Mouse (Mus musculus) hindbrain, embryonic 15.5 days (tissue): ENCODE measurements around the gene Wnt11. TPM values are rescaled to one million over a fixed set of nuclear protein-coding genes. Genes with fewer than 3 reads are reported as not detected.

ENCODE experiments used
- ATAC-seq: fragments of 200-750 bp; cut with Nextera tagmentation; 2 replicates; pipeline ENCODE4 v1.8.0; 2017; ENCODE audit warnings: low read depth, moderate number of reproducible peaks, moderate TSS enrichment; ENCODE audit not compliant: low FRiP score
- H3K27ac ChIP-seq: fragments of 300-500 bp; sonication (generic); replicated peaks from 2 replicates; pipeline ENCODE4 v1.5.1; 2015; ENCODE audit warnings: mild to moderate bottlenecking, inconsistent platforms
- H3K27me3 ChIP-seq: fragments of 300-500 bp; sonication (generic); 2 replicates; pipeline ENCODE4 v1.6.1; 2015; ENCODE audit warnings: control low read depth, inconsistent platforms
- H3K36me3 ChIP-seq: fragments of 300-500 bp; sonication (generic); 2 replicates; pipeline ENCODE4 v1.6.1; 2015; ENCODE audit warnings: control low read depth, inconsistent platforms
- H3K4me1 ChIP-seq: fragments of 300-500 bp; sonication (generic); replicated peaks from 2 replicates; pipeline ENCODE4 v1.6.1; 2015; ENCODE audit warnings: control low read depth, inconsistent platforms
- H3K4me2 ChIP-seq: fragments of 300-500 bp; sonication (generic); 2 replicates; pipeline ENCODE4 v1.6.1; 2015; ENCODE audit warnings: moderate library complexity, mild to moderate bottlenecking, inconsistent platforms
- H3K4me3 ChIP-seq: fragments of 300-500 bp; sonication (generic); 2 replicates; pipeline ENCODE4 v1.5.1; 2015; ENCODE audit warnings: mild to moderate bottlenecking, inconsistent platforms
- H3K9ac ChIP-seq: fragments of 300-500 bp; sonication (generic); 2 replicates; pipeline ENCODE4 v1.6.1; 2015; ENCODE audit warnings: inconsistent platforms
- H3K9me3 ChIP-seq: fragments of 300-500 bp; sonication (generic); 2 replicates; pipeline ENCODE4 v1.6.1; 2016; ENCODE audit warnings: control low read depth, inconsistent platforms
- WGBS: fragments of 180-500 bp; shearing (Covaris S2); methylation state at CpG from one replicate; pipeline ENCODE4 v1.1.7; 2015; 5-methylcytosine and 5-hydroxymethylcytosine counted together
- polyA plus RNA-seq: library from polyadenylated mRNA; unstranded; fragments of >200 nt; fragmentation: Nextera tagmentation; extraction: Ambion mirVana; gene quantifications from 2 replicates; pipeline ENCODE4 v1.2.1, GENCODE M21; 2015

The Wnt11 gene
- polyA plus RNA-seq: 1.2 and 1.9 TPM in 2 replicates

GRCm38 (mm10) chr7:98834711-98835321, at the start of gene Wnt11:
Gene Wnt11, plus strand, starts transcription at chr7:98835112.
- no peak for ATAC-seq
- Histone ChIP-seq H3K27ac (no peak within 1 kb of the TSS), H3K4me3 (peak within 1 kb of the TSS; percentile 50), H3K36me3 (no peaks in the 10 kb centered on the region), H3K27me3 (peaks cover 78% of the 10 kb centered on the region), H3K4me2 (peak within 1 kb of the TSS; percentile 97), H3K9me3 (no peaks in the 10 kb centered on the region), H3K9ac (peak within 1 kb of the TSS; percentile 41), H3K4me1 (peaks cover 54% of the 10 kb centered on the region)
- WGBS: under 1% methylated on average over 66 of the region's 66 CpGs

DNA sequence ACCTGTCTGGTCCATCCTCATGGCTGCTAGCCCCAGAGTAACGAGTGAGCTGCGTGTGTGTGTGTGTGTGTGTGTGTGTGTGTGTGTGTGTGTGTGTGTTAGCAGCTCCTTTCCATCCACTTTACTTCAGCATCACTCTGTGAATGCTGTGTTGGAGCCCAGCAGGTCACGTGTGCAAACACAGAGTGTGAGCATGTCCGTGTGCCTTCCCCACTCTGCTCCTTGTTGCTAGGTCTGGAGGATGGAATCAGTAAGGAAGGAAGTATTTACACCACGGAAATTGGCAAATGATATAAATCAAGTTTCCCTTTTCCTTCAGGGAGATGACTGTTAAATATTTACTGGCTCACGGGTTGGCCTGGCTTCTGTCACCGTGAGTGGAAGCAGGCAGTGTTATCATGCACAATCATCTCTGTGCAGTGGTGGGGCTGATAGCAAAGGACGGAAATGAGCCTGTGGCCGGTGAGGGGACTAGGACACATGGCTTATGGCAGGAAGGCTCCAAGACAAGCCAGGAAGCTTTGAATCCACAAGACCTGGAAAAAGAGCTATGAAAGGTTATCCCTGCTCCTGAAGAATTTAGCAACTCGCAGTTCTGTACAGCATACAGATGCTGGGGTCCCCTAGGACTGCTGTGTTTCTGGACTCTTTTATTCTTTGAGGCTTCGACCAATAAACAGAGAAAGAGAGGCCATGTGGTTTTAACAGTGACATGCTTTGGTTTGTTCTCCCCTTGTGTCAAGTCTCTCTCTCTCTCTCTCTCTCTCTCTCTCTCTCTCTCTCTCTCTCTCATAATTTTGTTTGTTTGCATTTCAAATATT, 47.9 kb upstream of the Wnt11 start:
- WGBS: 70% methylated on average over 11 of the region's 11 CpGs

DNA sequence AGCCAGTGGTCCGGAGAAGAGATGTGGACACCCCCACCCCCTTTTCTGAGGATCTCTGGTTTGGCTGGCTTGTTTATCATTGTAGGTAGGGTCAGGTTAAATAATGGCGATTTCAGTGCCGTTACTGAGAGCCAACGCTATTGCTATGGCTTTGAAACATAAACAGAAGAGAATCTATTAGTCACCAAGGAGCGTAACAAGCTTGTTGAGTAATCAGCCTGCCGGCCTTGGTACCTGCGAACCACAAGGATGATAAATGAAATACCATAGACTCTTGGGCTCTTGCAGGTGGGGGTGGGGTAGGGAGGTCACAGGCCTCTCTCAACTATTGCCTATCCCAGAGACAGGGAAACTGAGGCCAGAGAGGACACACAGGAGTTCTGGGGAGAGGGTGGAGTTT, 46.2 kb upstream of the Wnt11 start:
- Histone ChIP-seq H3K9ac (no peak overlapping the region), H3K9me3 (no peaks in the 10 kb centered on the region), H3K27me3 (no peaks in the 10 kb centered on the region), H3K36me3 (no peaks in the 10 kb centered on the region), H3K4me2 (no peak overlapping the region), H3K27ac (no peak overlapping the region), H3K4me1 (peaks cover 13% of the 10 kb centered on the region), H3K4me3 (no peak overlapping the region)
- 83% methylated on average over 7 of the region's 7 CpGs for WGBS
- ATAC-seq: no peak

More for the DNA sequence above, 47.9 kb upstream of the Wnt11 start:
- no peaks in the 10 kb centered on the region for H3K36me3 ChIP-seq
- H3K4me2 ChIP-seq: no peak overlapping the region
- no peak overlapping the region for H3K9ac ChIP-seq
- H3K4me1 ChIP-seq: peaks cover 18% of the 10 kb centered on the region
- no peaks in the 10 kb centered on the region for H3K9me3 ChIP-seq
- H3K27ac ChIP-seq: no peak overlapping the region
- H3K4me3 ChIP-seq: no peak overlapping the region
- no peak for ATAC-seq
- no peaks in the 10 kb centered on the region for H3K27me3 ChIP-seq

DNA sequence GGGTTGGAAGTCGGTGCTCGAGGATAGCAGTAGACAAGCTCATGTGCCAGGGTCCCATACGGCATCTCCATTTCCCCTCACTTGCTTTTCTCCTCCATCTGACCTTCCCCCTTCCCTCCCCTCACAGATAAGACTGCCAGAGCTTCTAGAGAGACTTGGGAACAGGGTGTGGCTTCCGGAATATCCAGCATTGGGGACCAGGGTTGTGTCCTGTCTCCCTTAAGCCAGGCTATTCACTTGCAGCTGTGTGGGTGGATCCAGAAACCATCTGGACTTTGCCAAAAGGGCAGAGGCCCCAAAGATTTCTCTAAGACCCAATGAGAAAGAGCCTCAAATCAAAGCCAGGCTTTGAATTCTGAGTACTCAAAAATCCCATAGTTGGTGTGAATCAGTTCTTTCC, 45.8 kb upstream of the Wnt11 start:
- Histone ChIP-seq H3K9ac (no peak overlapping the region), H3K36me3 (no peaks in the 10 kb centered on the region), H3K4me2 (no peak overlapping the region), H3K4me1 (peaks cover 9% of the 10 kb centered on the region), H3K27me3 (no peaks in the 10 kb centered on the region), H3K4me3 (no peak overlapping the region), H3K27ac (no peak overlapping the region), H3K9me3 (no peaks in the 10 kb centered on the region)
- 88% methylated on average over 4 of the region's 4 CpGs for WGBS
- ATAC-seq: no peak

DNA sequence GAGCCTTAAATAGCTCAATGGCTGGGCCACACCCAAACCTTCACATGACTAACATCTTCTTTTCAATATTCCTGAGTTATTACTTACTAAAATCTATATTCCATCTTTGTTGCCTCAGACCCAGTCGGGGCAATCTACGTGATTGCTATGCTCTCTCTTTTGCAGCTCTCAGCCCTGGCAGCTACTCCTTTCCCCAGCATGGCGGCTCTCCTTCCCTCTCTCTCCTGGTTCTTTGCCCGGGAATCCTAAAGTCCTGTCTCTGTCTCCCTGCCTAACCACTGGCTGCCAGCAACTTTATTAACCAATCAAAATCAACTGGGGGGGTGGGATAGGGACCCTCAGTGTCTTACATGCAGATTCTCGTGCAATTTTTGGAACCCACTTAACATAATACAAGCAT, 43.0 kb upstream of the Wnt11 start:
- Histone ChIP-seq H3K9me3 (no peaks in the 10 kb centered on the region), H3K4me1 (no peaks in the 10 kb centered on the region), H3K36me3 (no peaks in the 10 kb centered on the region), H3K4me3 (no peak overlapping the region), H3K9ac (no peak overlapping the region), H3K4me2 (no peak overlapping the region), H3K27me3 (no peaks in the 10 kb centered on the region), H3K27ac (no peak overlapping the region)
- WGBS: 79% methylated on average over 5 of the region's 5 CpGs
- ATAC-seq: no peak

- Histone ChIP-seq H3K4me2 (no peak overlapping the region), H3K27ac (no peak overlapping the region), H3K9ac (no peak overlapping the region), H3K4me3 (no peak overlapping the region), H3K9me3 (no peaks in the 10 kb centered on the region), H3K36me3 (no peaks in the 10 kb centered on the region), H3K4me1 (no peaks in the 10 kb centered on the region), H3K27me3 (no peaks in the 10 kb centered on the region)
- ATAC-seq: no peak
- 62% methylated on average over 5 of the region's 5 CpGs for WGBS
These were observed 41.1 kb upstream of the Wnt11 start for GRCm38 (mm10) chr7:98793811-98794210.

DNA sequence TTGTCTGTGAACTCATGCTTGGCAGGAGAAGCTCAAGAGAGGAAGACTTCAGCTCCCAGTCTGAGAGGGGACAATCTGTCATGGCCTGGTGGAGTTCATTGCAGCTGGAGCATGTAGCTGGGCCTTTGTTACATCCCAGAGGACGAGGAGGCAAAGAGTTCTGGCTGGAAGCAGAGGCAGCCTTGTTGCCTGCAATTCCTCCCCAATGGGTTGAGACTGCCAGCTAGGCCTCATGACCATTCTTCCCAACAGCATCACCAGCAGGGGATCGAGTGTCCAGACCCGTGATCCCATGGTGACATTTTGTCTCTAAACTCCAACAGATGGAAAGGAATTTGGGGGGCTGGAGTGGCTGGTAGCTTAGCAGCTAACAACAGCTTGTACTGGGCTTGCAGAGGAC, 40.5 kb upstream of the Wnt11 start:
- no peak overlapping the region for H3K27ac ChIP-seq
- no peak overlapping the region for H3K4me3 ChIP-seq
- H3K36me3 ChIP-seq: no peaks in the 10 kb centered on the region
- H3K4me1 ChIP-seq: no peaks in the 10 kb centered on the region
- no peak for ATAC-seq
- H3K27me3 ChIP-seq: no peaks in the 10 kb centered on the region
- no peak overlapping the region for H3K4me2 ChIP-seq
- H3K9ac ChIP-seq: no peak overlapping the region
- WGBS: 51% methylated on average over 3 of the region's 3 CpGs
- no peaks in the 10 kb centered on the region for H3K9me3 ChIP-seq

DNA sequence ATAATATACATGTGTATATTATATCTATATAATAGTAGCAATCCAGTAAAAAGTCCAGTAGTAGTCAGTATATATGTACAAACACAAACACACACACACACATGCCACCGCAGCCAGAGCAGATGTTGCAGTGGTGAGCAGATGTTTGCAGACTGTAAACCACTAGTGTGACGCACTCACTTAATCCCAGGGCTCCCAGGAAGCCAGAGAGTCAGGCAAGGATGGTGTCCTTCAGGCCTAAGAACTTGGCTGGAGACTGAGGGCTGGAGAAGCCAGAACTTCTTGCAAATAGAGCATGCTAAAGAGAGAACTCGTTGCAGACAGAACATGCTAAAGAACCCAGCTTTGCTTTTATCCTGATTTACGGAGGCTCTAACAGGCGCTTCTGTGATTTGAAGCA, 39.3 kb upstream of the Wnt11 start:
- Histone ChIP-seq H3K36me3 (no peaks in the 10 kb centered on the region), H3K4me3 (no peak overlapping the region), H3K27me3 (no peaks in the 10 kb centered on the region), H3K9me3 (no peaks in the 10 kb centered on the region), H3K4me2 (no peak overlapping the region), H3K27ac (no peak overlapping the region), H3K4me1 (no peaks in the 10 kb centered on the region), H3K9ac (no peak overlapping the region)
- 86% methylated on average over 5 of the region's 5 CpGs for WGBS
- no peak for ATAC-seq

DNA sequence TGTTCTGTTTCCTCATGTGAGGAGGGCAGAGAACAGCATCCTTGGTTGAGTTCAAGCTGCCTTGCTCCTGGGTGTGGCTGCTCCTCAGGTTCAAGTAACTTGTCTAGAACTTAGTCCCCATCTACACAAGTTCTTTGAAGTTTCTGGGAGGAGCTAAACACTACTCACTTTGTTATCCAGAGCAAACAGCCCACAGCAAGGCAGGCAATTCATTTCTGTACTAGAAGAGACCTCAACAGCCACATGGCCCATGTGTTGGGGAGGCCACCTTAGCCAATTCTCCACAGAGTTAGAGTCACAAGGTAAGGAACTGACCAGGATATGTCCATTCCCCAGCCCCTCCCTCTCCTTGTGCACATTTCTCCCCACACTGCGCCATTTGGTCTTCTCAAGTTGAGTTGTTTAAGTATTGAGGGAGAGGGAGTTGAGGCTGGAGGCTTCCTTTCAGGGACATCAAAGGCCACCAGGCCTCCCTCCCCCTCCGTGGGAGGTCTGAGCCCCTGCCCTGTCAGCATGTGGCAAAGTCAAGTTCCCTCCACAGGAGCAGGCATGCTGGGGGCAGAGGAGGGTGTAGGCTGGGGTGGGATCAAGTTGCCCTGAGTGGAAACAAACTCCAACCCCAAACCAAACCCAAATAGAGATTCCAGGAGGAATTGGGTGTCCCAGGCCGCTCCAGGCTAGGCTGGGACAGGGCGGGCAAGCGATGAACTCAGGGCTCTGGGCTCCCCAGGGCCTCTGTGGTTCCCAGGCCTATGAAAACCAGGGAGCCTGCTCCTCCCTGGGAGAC, 37.4 kb upstream of the Wnt11 start:
- no peak overlapping the region for H3K4me2 ChIP-seq
- ATAC-seq: no peak
- H3K4me3 ChIP-seq: no peak overlapping the region
- 39% methylated on average over 5 of the region's 5 CpGs for WGBS
- no peaks in the 10 kb centered on the region for H3K4me1 ChIP-seq
- no peaks in the 10 kb centered on the region for H3K9me3 ChIP-seq
- no peak overlapping the region for H3K27ac ChIP-seq
- no peak overlapping the region for H3K9ac ChIP-seq
- H3K27me3 ChIP-seq: no peaks in the 10 kb centered on the region
- H3K36me3 ChIP-seq: no peaks in the 10 kb centered on the region

DNA sequence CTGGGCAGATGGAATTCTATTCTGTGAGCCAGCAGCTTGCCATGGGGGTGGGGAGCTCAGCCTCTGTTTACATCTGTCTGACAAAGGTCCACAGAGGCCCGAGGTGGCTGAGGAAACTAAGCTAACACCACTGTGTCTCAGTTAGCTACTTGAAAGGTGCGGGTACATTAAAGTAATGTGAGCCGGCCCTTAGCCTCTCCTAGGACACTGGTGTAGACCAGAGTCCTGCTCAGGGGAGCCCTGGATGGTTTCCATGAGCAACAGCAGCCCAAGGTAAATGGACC, 36.8 kb upstream of the Wnt11 start:
- no peaks in the 10 kb centered on the region for H3K36me3 ChIP-seq
- no peaks in the 10 kb centered on the region for H3K4me1 ChIP-seq
- WGBS: 22% methylated on average over 3 of the region's 3 CpGs
- no peak for ATAC-seq
- H3K9ac ChIP-seq: no peak overlapping the region
- H3K9me3 ChIP-seq: no peaks in the 10 kb centered on the region
- no peaks in the 10 kb centered on the region for H3K27me3 ChIP-seq
- no peak overlapping the region for H3K4me3 ChIP-seq
- no peak overlapping the region for H3K27ac ChIP-seq
- H3K4me2 ChIP-seq: no peak overlapping the region

DNA sequence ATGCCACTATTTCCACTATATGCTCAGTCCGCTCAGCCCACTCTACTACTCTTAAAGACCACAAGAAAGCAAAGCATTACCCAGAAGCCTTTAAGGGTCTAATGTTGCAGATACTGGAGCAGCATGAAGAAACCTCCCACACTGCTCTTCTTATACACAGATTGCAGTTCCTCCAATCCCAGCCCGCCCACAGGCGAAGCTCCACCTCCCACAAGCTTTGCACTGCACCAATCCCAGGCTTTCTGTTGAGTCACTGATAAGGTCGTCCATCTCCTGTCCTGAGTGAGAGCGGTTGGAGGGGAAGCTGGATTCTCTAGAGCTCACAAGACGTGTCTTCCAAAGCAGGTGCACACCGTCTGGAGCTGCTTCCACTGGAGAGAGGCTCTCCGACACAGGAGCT, 34.5 kb upstream of the Wnt11 start:
- no peak overlapping the region for H3K4me3 ChIP-seq
- ATAC-seq: no peak
- no peaks in the 10 kb centered on the region for H3K36me3 ChIP-seq
- no peak overlapping the region for H3K9ac ChIP-seq
- H3K27ac ChIP-seq: no peak overlapping the region
- H3K4me1 ChIP-seq: peaks cover 11% of the 10 kb centered on the region; the same call in 1 of the 2 replicates
- 70% methylated on average over 8 of the region's 8 CpGs for WGBS
- no peak overlapping the region for H3K4me2 ChIP-seq
- no peaks in the 10 kb centered on the region for H3K9me3 ChIP-seq
- no peaks in the 10 kb centered on the region for H3K27me3 ChIP-seq

DNA sequence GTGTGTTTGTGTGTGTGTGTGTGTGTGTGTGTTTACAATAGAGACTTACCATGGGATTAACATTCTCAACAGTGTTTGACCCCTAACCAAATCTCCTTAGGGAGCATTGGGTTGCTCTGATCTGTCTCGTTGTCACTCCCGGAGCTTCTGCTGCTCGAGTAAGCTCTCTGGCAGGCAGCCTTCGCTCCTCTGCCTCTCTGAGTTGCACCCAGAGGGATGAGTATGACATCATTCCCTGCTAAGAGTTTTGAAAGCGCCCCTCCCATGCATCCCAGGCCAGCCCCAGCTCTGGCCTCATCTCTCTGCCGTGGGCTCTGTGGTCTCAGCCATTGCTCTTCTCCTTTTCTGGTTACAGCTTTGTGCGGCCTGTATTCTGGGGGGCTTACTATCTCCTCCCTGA, 33.8 kb upstream of the Wnt11 start:
- 63% methylated on average over 7 of the region's 7 CpGs for WGBS
- ATAC-seq: no peak
- H3K4me2 ChIP-seq: no peak overlapping the region

More for the DNA sequence above, 33.8 kb upstream of the Wnt11 start:
- H3K4me3 ChIP-seq: no peak overlapping the region
- H3K27me3 ChIP-seq: no peaks in the 10 kb centered on the region
- no peaks in the 10 kb centered on the region for H3K9me3 ChIP-seq
- H3K27ac ChIP-seq: no peak overlapping the region
- H3K9ac ChIP-seq: no peak overlapping the region
- peaks cover 12% of the 10 kb centered on the region; the same call in 1 of the 2 replicates for H3K4me1 ChIP-seq
- H3K36me3 ChIP-seq: no peaks in the 10 kb centered on the region
